Mouse (Mus musculus) myocyte (in vitro differentiated cells): ENCODE results near the gene Wdr6.

ENCODE experiments used
- E2F4 ChIP-seq: IDR thresholded peaks from one replicate; pipeline ENCODE4 v1.6.1; 2011; ENCODE audit warnings: mild to moderate bottlenecking, control low read depth, moderate library complexity; ENCODE audit not compliant: insufficient read depth
- MAX ChIP-seq: IDR thresholded peaks from one replicate; pipeline ENCODE4 v1.6.1; 2011; ENCODE audit warnings: low read depth, mild to moderate bottlenecking, control low read depth
- POLR2A ChIP-seq: IDR thresholded peaks from one replicate; pipeline ENCODE4 v1.6.1; 2011; ENCODE audit warnings: low read depth, mild to moderate bottlenecking, control low read depth, moderate library complexity; ENCODE audit not compliant: insufficient read length
- POLR2AphosphoS2 ChIP-seq: IDR thresholded peaks from one replicate; pipeline ENCODE4 v1.6.1; 2011; ENCODE audit warnings: low read depth, control low read depth; ENCODE audit not compliant: insufficient read length
- TCF12 ChIP-seq: IDR thresholded peaks from one replicate; pipeline ENCODE4 v1.6.1; 2011; ENCODE audit warnings: mild to moderate bottlenecking, control low read depth; ENCODE audit not compliant: poor library complexity, insufficient read depth, severe bottlenecking
- TCF3 ChIP-seq: IDR thresholded peaks from one replicate; pipeline ENCODE4 v1.6.1; 2011; ENCODE audit warnings: low read depth, control low read depth; ENCODE audit not compliant: insufficient read length
- USF1 ChIP-seq: IDR thresholded peaks from one replicate; pipeline ENCODE4 v1.6.1; 2011; ENCODE audit warnings: low read depth, mild to moderate bottlenecking, control low read depth, moderate library complexity

- TF ChIP-seq POLR2A (no peak), POLR2AphosphoS2 (no peak), E2F4 (no peak), USF1 (no peak), TCF12 (no peak), TCF3 (no peak), MAX (no peak)
Measured at GRCm38 (mm10) chr9:108546875-108547274, 31.7 kb downstream of the Wdr6 start.
